Mouse (Mus musculus) lung, embryonic 14.5 days (tissue): ENCODE measurements at regions not wholly inside any gene's neighbourhood (a gene's known extent, or its start where the extent isn't known, plus 50 kb on each side); places are given as distances from the start of the nearest gene placed in this dataset.
A peak's percentile ranks its signal among the peaks of the same experiment; 100 is the strongest.

Source experiments
- ATAC-seq: fragments of 200-750 bp; cut with Nextera tagmentation; 2 replicates; pipeline ENCODE4 v1.8.0; 2017; ENCODE audit warnings: mild to moderate bottlenecking, moderate TSS enrichment, moderate library complexity; ENCODE audit not compliant: insufficient read depth
- DNase-seq: peaks from one replicate; pipeline ENCODE4 v3.0.0-alpha.2; 2015
- H3K27ac ChIP-seq: fragments of 300-500 bp; sonication (generic); 2 replicates; pipeline ENCODE4 v1.5.1; 2014; ENCODE audit warnings: low read depth, mild to moderate bottlenecking, moderate library complexity
- H3K27me3 ChIP-seq: fragments of 300-500 bp; sonication (generic); 2 replicates; pipeline ENCODE4 v1.6.1; 2014; ENCODE audit warnings: low read length, control low read depth; ENCODE audit not compliant: insufficient read depth
- H3K36me3 ChIP-seq: fragments of 300-500 bp; sonication (generic); 2 replicates; pipeline ENCODE4 v1.6.1; 2014; ENCODE audit warnings: control low read depth; ENCODE audit not compliant: insufficient read depth
- H3K4me1 ChIP-seq: fragments of 300-500 bp; sonication (generic); 2 replicates; pipeline ENCODE4 v1.6.1; 2014; ENCODE audit warnings: antibody characterized with exemption, control low read depth; ENCODE audit not compliant: insufficient read depth
- H3K4me2 ChIP-seq: fragments of 300-500 bp; sonication (generic); 2 replicates; pipeline ENCODE4 v1.6.1; 2014; ENCODE audit warnings: mild to moderate bottlenecking
- H3K4me3 ChIP-seq: fragments of 300-500 bp; sonication (generic); 2 replicates; pipeline ENCODE4 v1.5.1; 2014; ENCODE audit warnings: low read depth, low read length
- H3K9ac ChIP-seq: fragments of 300-500 bp; sonication (generic); 2 replicates; pipeline ENCODE4 v1.6.1; 2014
- H3K9me3 ChIP-seq: fragments of 300-500 bp; sonication (generic); 2 replicates; pipeline ENCODE4 v1.6.1; 2016; ENCODE audit warnings: low read depth, low read length, control low read depth
- CTCF ChIP-seq: IDR thresholded peaks from 2 replicates; pipeline ENCODE4 v1.5.1; 2016; ENCODE audit warnings: antibody characterized with exemption, low read depth
- WGBS: fragments of 180-500 bp; shearing (Covaris S2); extraction: QIAGEN DNeasy Blood & Tissue Kit; methylation state at CpG from one replicate; pipeline ENCODE4 v1.1.7; 2014; 5-methylcytosine and 5-hydroxymethylcytosine counted together

DNA sequence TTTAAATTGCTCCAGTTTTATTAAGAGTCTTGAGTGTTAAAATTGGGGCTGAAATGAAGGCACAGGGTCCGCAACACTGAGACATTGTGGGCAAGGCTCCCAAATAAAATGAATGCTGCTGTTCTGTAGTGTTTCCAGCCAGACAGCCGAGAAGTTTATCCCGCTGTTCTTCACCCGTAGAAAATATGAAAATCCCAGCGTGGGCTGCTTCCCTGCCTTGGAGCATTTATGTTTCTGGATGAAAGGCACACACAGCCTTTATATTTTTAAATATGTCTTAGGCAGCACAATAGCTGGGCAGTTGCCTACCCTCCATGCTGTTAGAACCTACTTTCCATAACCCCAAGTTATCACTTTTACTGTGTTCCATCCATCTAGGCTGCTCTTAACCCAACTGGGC, 102.6 kb downstream of the Diras2 start:
- no peak for TF ChIP-seq CTCF
- 82% methylated on average over 5 of the region's 5 CpGs for WGBS
- H3K4me1 ChIP-seq: no peaks in the 10 kb centered on the region
- no peaks in the 10 kb centered on the region for H3K27me3 ChIP-seq
- H3K9ac ChIP-seq: no peak overlapping the region
- H3K4me2 ChIP-seq: no peak overlapping the region
- H3K27ac ChIP-seq: no peak overlapping the region
- no peak for DNase-seq
- H3K4me3 ChIP-seq: no peak overlapping the region
- H3K36me3 ChIP-seq: no peaks in the 10 kb centered on the region
- H3K9me3 ChIP-seq: no peaks in the 10 kb centered on the region
- ATAC-seq: no peak

- Histone ChIP-seq H3K9ac (no peak overlapping the region), H3K27me3 (no peaks in the 10 kb centered on the region), H3K4me1 (no peaks in the 10 kb centered on the region), H3K9me3 (no peaks in the 10 kb centered on the region), H3K36me3 (no peaks in the 10 kb centered on the region), H3K4me3 (no peak overlapping the region), H3K4me2 (no peak overlapping the region), H3K27ac (no peak overlapping the region)
- DNase-seq (no peak), ATAC-seq (no peak)
- TF ChIP-seq CTCF: no peak
- 78% methylated on average over 8 of the region's 8 CpGs for WGBS
These were observed 94.3 kb downstream of the Diras2 start for GRCm38 (mm10) chr13:52436756-52437155.

GRCm38 (mm10) chr13:52445513-52445912, 85.6 kb downstream of the Diras2 start:
- no peak for TF ChIP-seq CTCF
- Histone ChIP-seq H3K36me3 (no peaks in the 10 kb centered on the region), H3K27ac (no peak overlapping the region), H3K4me1 (no peaks in the 10 kb centered on the region), H3K27me3 (no peaks in the 10 kb centered on the region), H3K4me3 (no peak overlapping the region), H3K9me3 (no peaks in the 10 kb centered on the region), H3K9ac (no peak overlapping the region), H3K4me2 (no peak overlapping the region)
- no peak for DNase-seq
- no peak for ATAC-seq
- 81% methylated on average over 10 of the region's 10 CpGs for WGBS

GRCm38 (mm10) chr13:52448902-52449301, 82.2 kb downstream of the Diras2 start:
- H3K4me1 ChIP-seq: no peaks in the 10 kb centered on the region
- H3K4me2 ChIP-seq: no peak overlapping the region
- H3K27me3 ChIP-seq: no peaks in the 10 kb centered on the region
- H3K9ac ChIP-seq: no peak overlapping the region
- TF ChIP-seq CTCF: no peak
- no peaks in the 10 kb centered on the region for H3K9me3 ChIP-seq
- DNase-seq: peak; percentile 19
- 63% methylated on average over 11 of the region's 11 CpGs for WGBS
- H3K27ac ChIP-seq: no peak overlapping the region
- ATAC-seq: no peak
- no peak overlapping the region for H3K4me3 ChIP-seq
- H3K36me3 ChIP-seq: no peaks in the 10 kb centered on the region

- Histone ChIP-seq H3K4me1 (no peaks in the 10 kb centered on the region), H3K9ac (no peak overlapping the region), H3K27ac (no peak overlapping the region), H3K4me3 (no peak overlapping the region), H3K4me2 (no peak overlapping the region), H3K36me3 (no peaks in the 10 kb centered on the region), H3K27me3 (no peaks in the 10 kb centered on the region), H3K9me3 (no peaks in the 10 kb centered on the region)
- peak; percentile 78 for DNase-seq
- no peak for TF ChIP-seq CTCF
- no peak for ATAC-seq
- WGBS: 36% methylated on average over 9 of the region's 9 CpGs
These were observed 79.6 kb downstream of the Diras2 start for GRCm38 (mm10) chr13:52451486-52451885.

DNA sequence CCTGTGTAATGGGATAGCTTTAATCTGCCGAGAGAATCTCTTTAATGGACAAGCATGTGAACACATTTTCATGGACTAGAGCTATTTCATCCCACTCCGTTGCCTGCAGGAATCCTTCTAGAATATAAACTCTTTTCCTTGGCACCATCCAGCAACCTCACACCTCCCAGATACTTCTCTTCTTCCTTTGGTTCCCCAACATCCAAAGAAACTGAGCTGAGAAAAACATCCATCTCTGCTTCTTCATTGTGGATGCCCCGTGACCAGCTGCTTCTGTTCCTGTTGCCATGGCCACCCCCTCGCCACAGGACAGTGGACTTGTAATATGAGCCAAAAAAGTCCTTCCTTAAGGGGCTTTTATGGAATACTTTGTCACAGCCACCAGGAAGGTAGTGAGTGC, 78.8 kb downstream of the Diras2 start:
- Histone ChIP-seq H3K9me3 (no peaks in the 10 kb centered on the region), H3K4me1 (no peaks in the 10 kb centered on the region), H3K4me3 (no peak overlapping the region), H3K27me3 (no peaks in the 10 kb centered on the region), H3K36me3 (no peaks in the 10 kb centered on the region), H3K9ac (no peak overlapping the region), H3K27ac (no peak overlapping the region), H3K4me2 (no peak overlapping the region)
- ATAC-seq (no peak; the same call in 1 of the 2 replicates), DNase-seq (peak; percentile 50)
- no peak for TF ChIP-seq CTCF
- WGBS: 31% methylated on average over 4 of the region's 4 CpGs
